Mouse (Mus musculus) gastrocnemius, postnatal 10 days (tissue): ENCODE data around the gene Ptms. TPM values are rescaled to one million over a fixed set of nuclear protein-coding genes. Genes with fewer than 3 reads are reported as not detected.
"Not testable (repeated sequence)": the region's sequence is repeated elsewhere in the genome, so short reads cannot be mapped to it uniquely, and the experiment has no call there.

Experiments used
- DNase-seq: peaks from one replicate; pipeline ENCODE4 v3.0.0; 2021; ENCODE audit warnings: mixed read lengths
- total RNA-seq, 2 experiments: library from RNA; stranded (reverse); gene quantifications; 2 replicates each; pipeline ENCODE4 v1.2.3; 2021

The Ptms gene
- total RNA-seq, 2 experiments from 2014 or later = 273 to 298 TPM

DNA sequence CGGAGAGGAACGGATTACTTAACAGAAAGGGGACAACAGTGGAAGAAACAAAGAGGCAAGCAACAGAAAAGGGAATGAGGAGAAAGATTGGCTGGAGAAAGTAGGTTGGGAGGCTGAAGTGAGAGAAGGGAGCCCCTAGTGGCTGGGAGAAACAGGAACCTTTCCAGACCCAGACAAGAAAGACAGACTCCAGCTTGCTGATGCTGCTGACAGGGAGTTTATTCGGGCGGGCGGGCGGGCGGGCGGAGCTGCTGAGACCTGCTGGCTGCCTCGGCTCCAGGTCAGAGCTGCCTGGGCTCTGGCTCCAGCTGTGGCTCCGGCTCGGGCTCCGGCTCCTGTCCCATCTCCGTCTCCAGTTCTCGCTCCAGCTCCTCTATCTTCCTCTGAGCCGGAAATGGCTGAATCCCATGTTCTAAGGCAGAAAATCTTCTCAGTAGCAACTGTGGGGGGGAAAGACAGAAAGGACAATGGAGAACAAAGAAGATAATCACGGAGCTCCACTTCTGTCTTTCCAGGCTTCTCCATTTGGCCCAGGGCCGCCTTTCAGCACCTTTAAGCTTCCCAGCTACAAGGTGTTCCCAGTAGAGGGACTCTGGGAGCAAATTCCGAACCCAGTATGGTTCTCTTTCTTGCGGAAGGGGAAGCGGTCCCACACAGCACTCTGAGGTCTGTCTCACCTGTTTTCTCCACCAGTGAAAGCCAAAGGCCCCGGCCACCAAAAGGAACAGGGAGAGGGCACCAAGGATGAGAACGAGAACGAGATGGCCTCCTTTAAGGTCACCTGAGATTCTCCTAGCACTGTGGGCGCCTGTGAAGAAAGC is 15.5 kb downstream of the Ptms start:
- peak; percentile 51 for DNase-seq

DNA sequence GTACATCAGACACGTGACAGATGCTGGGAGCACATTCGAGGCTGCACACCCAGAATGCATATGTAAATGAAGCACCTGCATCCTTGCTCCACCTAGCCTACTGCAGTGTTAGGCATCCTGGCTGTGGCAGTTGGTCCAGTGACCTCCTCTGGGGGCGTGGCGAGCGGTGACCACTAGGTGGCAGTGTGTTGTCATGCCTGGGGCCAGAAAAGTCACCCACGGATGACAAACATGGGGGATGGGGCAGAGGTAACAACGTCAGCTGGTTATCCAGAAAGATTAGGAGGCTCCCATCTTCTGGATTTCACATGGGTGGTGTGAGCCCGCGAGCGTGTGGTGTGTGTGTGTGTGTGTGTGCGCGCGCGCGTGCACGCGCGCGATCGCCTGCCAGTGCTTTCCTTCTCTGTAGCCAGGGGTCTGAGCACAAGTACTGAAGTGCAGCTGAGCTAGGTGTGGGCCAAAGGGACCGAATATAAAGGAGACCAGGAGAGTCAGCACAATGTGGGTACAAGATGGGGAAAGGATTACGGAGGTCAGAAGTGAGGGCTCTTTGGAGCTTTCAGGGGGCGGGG is 16.2 kb downstream of the Ptms start:
- DNase-seq = peak; percentile 97

DNA sequence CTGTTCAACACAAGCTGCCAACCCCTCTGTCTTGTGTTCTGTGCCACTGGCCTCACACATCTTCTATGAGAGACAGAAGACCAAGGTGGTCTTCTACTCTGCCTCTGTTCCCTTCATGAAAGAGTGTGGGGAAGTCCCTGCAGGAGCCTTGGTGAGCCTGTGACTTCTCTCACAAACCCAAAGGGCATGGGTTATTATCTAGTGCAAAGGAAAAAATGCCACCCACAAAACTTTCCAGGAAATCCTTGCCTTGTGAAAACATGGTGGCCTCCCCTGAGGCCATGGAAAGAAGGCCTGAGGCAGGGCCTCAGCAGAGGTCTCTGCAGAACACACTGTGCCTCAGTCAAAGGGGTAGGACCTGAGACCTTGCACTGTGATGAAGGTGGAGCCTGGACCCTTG is 18.1 kb downstream of the Ptms start:
- DNase-seq = no peak

GRCm38 (mm10) chr6:124900801-124901480 is 19.0 kb downstream of the Ptms start:
- no peak for DNase-seq

DNA sequence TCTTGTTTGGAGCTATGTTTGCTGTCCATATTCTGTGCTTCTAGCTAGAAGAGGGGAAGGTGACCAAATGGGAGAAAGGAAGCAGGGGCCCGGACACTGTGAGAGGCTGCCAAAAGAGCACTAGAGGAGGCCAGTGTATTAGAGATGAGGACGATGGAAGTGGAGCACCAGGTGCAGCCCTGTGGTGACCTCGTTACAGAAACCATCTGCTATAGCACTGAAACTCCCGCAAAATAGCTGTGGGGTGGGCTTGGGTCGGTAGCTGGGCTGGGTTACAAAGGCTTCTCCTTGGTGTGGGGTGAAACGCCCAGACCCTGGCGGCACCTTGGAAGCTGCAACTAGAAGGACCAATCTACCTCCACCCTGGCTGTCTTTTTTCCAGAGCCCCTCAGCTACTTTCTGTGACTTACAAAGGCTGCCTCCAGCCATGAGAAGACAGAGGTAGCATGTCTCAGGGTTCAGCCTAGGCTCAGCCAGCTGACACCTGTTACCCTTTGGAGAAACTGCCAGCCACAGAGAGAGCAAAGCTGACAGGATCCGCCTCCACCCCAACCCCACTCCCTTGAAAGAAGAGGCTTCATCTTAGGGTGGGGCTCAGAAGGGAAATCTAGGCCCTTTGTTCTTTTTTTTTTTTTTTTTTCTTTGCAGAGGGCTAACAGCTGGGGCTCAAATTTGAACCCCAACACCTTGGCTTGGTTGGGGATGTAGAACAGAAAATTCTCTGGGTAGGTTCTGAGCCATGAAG is 19.7 kb downstream of the Ptms start:
- no peak for DNase-seq

DNA sequence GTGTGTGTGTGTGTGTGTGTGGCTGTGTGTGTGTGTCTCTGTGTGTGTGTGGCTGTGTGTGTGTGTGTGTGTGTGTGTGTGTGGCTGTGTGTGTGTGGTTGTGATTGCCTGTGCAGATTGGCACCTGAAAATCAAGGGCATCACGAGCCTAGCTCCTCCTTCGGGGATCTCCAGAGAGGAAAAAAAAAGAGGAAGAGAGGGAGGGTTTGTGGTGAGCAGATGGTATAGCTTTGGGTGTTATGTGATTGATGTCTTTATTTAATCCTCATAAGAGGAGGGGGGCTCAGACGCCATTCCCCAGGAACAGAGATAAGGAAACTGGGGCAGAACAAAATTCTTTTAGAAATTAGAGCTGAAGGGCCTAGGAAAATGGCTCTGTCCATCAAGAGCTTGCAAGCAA is 21.5 kb downstream of the Ptms start:
- DNase-seq = no peak

GRCm38 (mm10) chr6:124894113-124894512 is 25.8 kb downstream of the Ptms start:
- not testable (repeated sequence) for DNase-seq

DNA sequence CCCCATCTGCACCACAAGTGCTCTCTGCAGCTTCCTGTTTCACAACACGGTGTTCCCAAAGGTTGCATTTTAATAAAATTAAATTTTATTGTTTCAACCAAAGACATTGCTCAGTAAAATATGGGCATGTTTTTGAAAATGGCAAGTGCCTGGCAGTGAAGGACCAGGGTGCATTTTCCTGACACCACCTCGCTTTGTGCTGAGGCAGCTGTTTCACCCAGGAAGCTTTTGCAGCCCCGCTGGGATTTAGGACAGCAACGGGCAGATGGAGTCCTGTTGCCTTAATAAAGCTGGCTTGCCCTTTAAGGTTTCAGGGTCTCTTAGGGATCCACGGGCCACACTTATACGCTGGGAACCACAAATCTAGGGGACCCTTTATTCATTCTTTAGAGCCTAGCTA is 28.9 kb downstream of the Ptms start:
- DNase-seq = no peak

GRCm38 (mm10) chr6:124888555-124889125 is 31.3 kb downstream of the Ptms start:
- no peak for DNase-seq

DNA sequence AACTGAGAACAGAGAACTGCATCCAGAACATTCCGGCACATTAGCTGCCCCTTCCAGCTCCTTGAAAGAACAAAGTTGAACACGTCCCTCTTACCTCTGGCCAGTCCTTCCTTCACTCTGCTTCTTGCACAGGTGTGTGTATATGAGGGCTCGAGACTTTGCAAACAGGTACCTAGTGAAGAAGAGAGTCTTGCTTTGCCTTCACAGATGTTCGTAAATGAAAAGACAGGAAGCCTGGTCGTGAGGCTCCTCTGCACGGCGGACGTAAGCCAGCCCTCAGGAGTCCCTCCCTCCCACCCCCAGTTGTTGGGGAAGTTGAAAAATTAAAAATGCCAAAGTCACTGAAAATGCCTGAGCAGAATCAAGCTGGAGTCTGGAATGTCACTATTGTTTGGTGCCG is 31.9 kb downstream of the Ptms start, which contains the start of gene Cd4:
Gene Cd4, minus strand, starts transcription at position 236 of the 400 bp plus-strand sequence.
- no peak for DNase-seq

DNA sequence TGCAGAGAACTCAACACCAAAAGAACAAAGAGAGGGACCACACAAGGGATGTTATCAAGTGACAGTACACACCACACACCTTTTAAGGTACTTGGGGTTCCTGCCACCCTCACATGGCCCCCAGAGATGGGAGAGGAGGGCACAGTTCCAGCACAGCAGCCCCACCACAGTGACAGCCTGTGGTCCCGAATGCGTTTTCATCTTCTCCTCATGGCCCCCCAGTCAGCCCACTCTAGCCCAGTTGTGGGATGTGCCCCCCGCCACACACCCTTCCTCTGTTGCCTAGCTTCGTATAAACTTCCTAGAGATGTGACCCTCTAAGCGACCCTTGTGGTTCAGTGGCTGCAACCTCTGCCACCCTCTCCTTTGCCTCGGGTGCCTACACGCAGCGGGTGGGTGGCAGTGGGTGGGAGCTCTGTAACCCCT is 33.9 kb downstream of the Ptms start:
- DNase-seq = no peak

DNA sequence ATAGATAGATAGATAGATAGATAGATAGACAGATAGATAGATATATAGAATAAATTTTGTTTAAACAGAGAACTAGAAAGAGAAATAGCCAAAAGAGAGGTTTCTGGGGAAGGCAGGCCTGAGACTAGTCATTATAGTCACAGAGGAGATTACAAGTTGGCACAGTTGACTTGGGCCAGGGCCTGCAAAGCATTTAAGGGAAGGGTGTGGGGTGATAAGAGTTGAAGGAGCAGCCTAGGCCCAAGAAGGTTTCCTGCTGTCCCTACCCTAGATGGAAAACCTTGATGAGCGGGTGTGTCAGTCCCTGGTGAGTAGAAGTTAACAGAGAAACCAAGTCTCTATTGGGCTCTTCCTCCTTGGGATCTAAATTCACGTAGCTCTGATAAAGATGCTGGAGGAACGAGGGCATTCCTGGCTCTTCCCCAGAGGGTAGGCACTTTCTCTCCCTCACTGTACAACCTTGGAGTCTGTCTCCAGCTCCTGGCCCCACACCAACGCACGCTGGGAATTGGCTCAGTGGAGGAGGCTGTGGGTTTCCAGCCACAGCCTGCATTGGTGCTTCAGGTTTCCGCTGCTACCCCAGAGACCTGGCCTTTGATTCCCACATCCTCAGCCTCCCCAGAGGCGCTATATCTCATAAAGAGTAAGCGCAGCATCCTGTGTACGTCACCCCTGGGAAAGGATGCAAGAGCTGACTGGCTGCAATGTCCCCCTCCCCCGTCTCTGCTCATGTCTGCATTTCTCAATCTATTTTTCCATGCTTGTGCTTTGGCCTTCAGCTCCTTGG is 35.0 kb downstream of the Ptms start:
- DNase-seq = peak; percentile 21

GRCm38 (mm10) chr6:124883351-124883750 is 36.6 kb downstream of the Ptms start:
- no peak for DNase-seq

- no peak for DNase-seq
Observed at GRCm38 (mm10) chr6:124881821-124882220, 38.1 kb downstream of the Ptms start.

DNA sequence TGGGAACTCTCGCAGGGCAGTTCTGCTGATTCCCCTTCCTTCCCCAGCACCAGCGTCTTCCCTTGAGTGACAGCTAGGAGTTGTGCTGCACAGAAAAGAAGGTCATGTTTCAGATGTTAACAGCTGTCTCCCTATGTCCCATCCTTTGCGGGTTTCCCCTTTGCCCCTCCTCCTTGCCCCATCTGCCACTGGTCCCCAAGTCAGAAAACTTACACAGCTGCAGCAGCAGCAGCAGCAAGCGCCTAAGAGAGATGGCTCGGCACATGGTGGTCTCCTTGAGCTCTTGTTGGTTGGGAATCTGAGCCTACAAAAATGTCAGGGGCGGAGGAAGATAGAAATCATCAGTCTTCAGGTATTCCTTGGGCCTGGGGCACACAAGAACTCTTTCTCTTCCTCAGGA is 40.5 kb downstream of the Ptms start:
- no peak for DNase-seq

DNA sequence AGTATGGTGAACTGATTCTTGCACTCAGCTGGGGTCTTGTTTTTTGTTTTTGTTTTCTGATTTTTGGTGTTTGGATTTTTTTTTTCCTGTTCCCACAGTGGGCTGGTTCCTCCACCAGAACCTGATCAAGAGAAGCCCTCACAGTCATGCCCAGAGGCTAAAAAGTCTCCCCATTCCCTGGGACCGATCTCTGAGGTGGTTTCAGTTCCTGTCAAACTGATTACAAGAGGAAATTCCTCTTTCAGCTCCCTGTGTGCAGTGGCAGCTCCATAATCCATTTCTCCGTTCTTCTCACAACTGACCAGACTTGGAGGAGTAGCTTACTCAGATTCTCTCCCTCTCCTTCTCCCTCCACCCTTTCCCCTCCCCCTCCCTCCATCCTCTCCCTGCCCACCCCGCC is 45.6 kb downstream of the Ptms start:
- DNase-seq = no peak

- no peak for DNase-seq
Observed at GRCm38 (mm10) chr6:124866560-124866959, 53.3 kb downstream of the Ptms start.

GRCm38 (mm10) chr6:124865766-124866362 is 54.0 kb downstream of the Ptms start:
- DNase-seq = no peak
